Comparison of ENCODE assay signal across 8 mouse cellular contexts in genomic region chrX:136244574-136245229, GRCm38 (mm10). TPM values are rescaled to one million over a fixed set of nuclear protein-coding genes. Genes with fewer than 3 reads are reported as not detected.
A peak's percentile ranks its signal among the peaks of the same experiment; 100 is the strongest.
DNase-seq lines count a peak whose midpoint lies in the region; ATAC-seq and TF ChIP-seq lines count a peak whose summit lies in the region.

Gene Tceal9, plus strand, starts transcription at chrX:136245079.

- ATAC-seq in embryonic facial prominence, embryonic 14.5 days (ENCODE audit: low read depth) = peak; percentile 92
- ATAC-seq in limb, embryonic 14.5 days (ENCODE audit: low FRiP score, low read depth) = peak; percentile 94
- ATAC-seq in midbrain, postnatal 0 days (ENCODE audit: low FRiP score) = peak; percentile 92

- H3K4me2 ChIP-seq in embryonic facial prominence, embryonic 14.5 days (ENCODE audit: low read depth, low read length) = peak within 1 kb of the TSS; percentile 51
- peak within 1 kb of the TSS; percentile 42 for H3K4me2 ChIP-seq in limb, embryonic 14.5 days (replicated peaks; ENCODE audit: low read depth, low read length, severe bottlenecking)
- peak within 1 kb of the TSS; percentile 49 for H3K4me2 ChIP-seq in midbrain, postnatal 0 days (ENCODE audit: low read depth, low read length, poor library complexity, severe bottlenecking)

- H3K9ac ChIP-seq in embryonic facial prominence, embryonic 14.5 days (ENCODE audit: low read depth, low read length) = peak within 1 kb of the TSS; percentile 80
- peak within 1 kb of the TSS; percentile 71 for H3K9ac ChIP-seq in limb, embryonic 14.5 days (ENCODE audit: low read depth, low read length, severe bottlenecking)
- peak within 1 kb of the TSS; percentile 64 for H3K9ac ChIP-seq in midbrain, postnatal 0 days (replicated peaks; ENCODE audit: low read length, poor library complexity, severe bottlenecking)

- TF ChIP-seq POLR2A in limb, embryonic 14.5 days (IDR thresholded peaks at IDR 0.05; ENCODE audit: borderline replicate concordance, extremely low read depth, insufficient read depth, insufficient read length) = peak; percentile 91; the same call in 1 of the 2 replicates

- peak; percentile 82 for DNase-seq in 3134 (ENCODE audit: extremely low read depth, insufficient read length, low spot score)
- peak; percentile 23 to 33 for DNase-seq in adrenal gland, postnatal 4 days (ENCODE audit: low spot score in 2 of 2)
- peak; percentile 96 for DNase-seq in embryonic facial prominence, embryonic 14.5 days (ENCODE audit: low spot score)
- DNase-seq in heart, adult 8-10 months (ENCODE audit: low spot score) = peak; percentile 70
- DNase-seq in kidney, adult 9 months = peak; percentile 74
- peak; percentile 88 for DNase-seq in limb, embryonic 14.5 days (ENCODE audit: low spot score)
- peak; percentile 92 for DNase-seq in midbrain, postnatal 0 days (ENCODE audit: low spot score)
- peak; percentile 38 to 40 for DNase-seq in spleen, postnatal 14 days (ENCODE audit: low spot score in 2 of 2)

- peak within 1 kb of the TSS; percentile 89 for H3K27ac ChIP-seq in embryonic facial prominence, embryonic 14.5 days (replicated peaks; ENCODE audit: low read depth, low read length)
- H3K27ac ChIP-seq in limb, embryonic 14.5 days (replicated peaks; ENCODE audit: low read depth, low read length) = peak within 1 kb of the TSS; percentile 71
- peak within 1 kb of the TSS; percentile 73 for H3K27ac ChIP-seq in midbrain, postnatal 0 days (ENCODE audit: low read depth, low read length)

- TF ChIP-seq CTCF in midbrain, postnatal 0 days (IDR thresholded peaks at IDR 0.05) = no peak

- no peaks in the 10 kb centered on the region for H3K4me1 ChIP-seq in embryonic facial prominence, embryonic 14.5 days (ENCODE audit: control insufficient read depth, insufficient read depth, low read length)
- no peaks in the 10 kb centered on the region for H3K4me1 ChIP-seq in limb, embryonic 14.5 days (ENCODE audit: control insufficient read depth, insufficient read depth, low read length)
- H3K4me1 ChIP-seq in midbrain, postnatal 0 days (ENCODE audit: insufficient read depth, low read length) = no peaks in the 10 kb centered on the region

- H3K9me3 ChIP-seq in embryonic facial prominence, embryonic 14.5 days (ENCODE audit: control insufficient read depth, low read length) = no peaks in the 10 kb centered on the region
- H3K9me3 ChIP-seq in limb, embryonic 14.5 days (ENCODE audit: control insufficient read depth, low read length) = no peaks in the 10 kb centered on the region
- no peaks in the 10 kb centered on the region for H3K9me3 ChIP-seq in midbrain, postnatal 0 days (ENCODE audit: low read length)

- H3K36me3 ChIP-seq in embryonic facial prominence, embryonic 14.5 days (ENCODE audit: control insufficient read depth, insufficient read depth, low read length) = 0 out of 2 replicates have a peak, but pooled peaks cover 5% of the 10 kb centered on the region
- peaks cover 11% of the 10 kb centered on the region; the same call in 1 of the 2 replicates for H3K36me3 ChIP-seq in limb, embryonic 14.5 days (ENCODE audit: control insufficient read depth, insufficient read depth, low read length)
- no peaks in the 10 kb centered on the region for H3K36me3 ChIP-seq in midbrain, postnatal 0 days (ENCODE audit: insufficient read depth, low read length)

- H3K27me3 ChIP-seq in embryonic facial prominence, embryonic 14.5 days (replicated peaks; ENCODE audit: control insufficient read depth, insufficient read depth, low read length) = no peaks in the 10 kb centered on the region; the same call in 1 of the 2 replicates
- no peaks in the 10 kb centered on the region for H3K27me3 ChIP-seq in limb, embryonic 14.5 days (ENCODE audit: control insufficient read depth, insufficient read depth, low read length)
- H3K27me3 ChIP-seq in midbrain, postnatal 0 days (ENCODE audit: insufficient read depth, low read length) = no peaks in the 10 kb centered on the region

- 27% methylated on average over 20 of the region's 20 CpGs for WGBS in embryonic facial prominence, embryonic 14.5 days
- WGBS in limb, embryonic 14.5 days = 30% methylated on average over 20 of the region's 20 CpGs
- WGBS in midbrain, postnatal 0 days = 24% methylated on average over 20 of the region's 20 CpGs

- peak within 1 kb of the TSS; percentile 61 for H3K4me3 ChIP-seq in embryonic facial prominence, embryonic 14.5 days (ENCODE audit: low read depth, low read length)
- peak within 1 kb of the TSS; percentile 43 for H3K4me3 ChIP-seq in limb, embryonic 14.5 days (replicated peaks; ENCODE audit: low read length)
- H3K4me3 ChIP-seq in midbrain, postnatal 0 days (ENCODE audit: low read depth, low read length) = peak within 1 kb of the TSS; percentile 52

RNA-seq across cellular contexts. Expression of gene Tceal9, which starts in this region (rescaled TPM):
- total RNA-seq in adrenal gland, postnatal 4 days (2021) = 100 to 1,000 TPM; 489 to 570 TPM
- 553 and 556 TPM in 2 replicates for polyA plus RNA-seq in embryonic facial prominence, embryonic 14.5 days (2014; fragmentation: Nextera tagmentation; extraction: Ambion mirVana)
- total RNA-seq in heart, adult 8-10 months (2022) = 10 to 100 TPM; 14.8 to 24.2 (median 19.7) TPM
- 336 and 383 TPM in 2 replicates for polyA plus RNA-seq in limb, embryonic 14.5 days (2012; rRNA removed)
- 626 and 632 TPM in 2 replicates for polyA plus RNA-seq in limb, embryonic 14.5 days (2014; fragmentation: Nextera tagmentation; extraction: Ambion mirVana)
- 71.2 and 131 TPM in 2 replicates for total RNA-seq in midbrain, postnatal 0 days (2014; rRNA removed)
- 253 and 259 TPM in 2 replicates for polyA plus RNA-seq in midbrain, postnatal 0 days (2015; fragmentation: Nextera tagmentation; extraction: Ambion mirVana)

Comparison
In these comparisons a context has a peak if more than half of its experiments do, and no peak if none do; other contexts are left out.
1. Peak in every context shown above with its lines: DNase-seq, ATAC-seq, H3K4me3 ChIP-seq and H3K27ac ChIP-seq.
2. DNase-seq: peak in every context shown above with its lines; median percentile 96 in embryonic facial prominence, embryonic 14.5 days; 92 in midbrain, postnatal 0 days; 88 in limb, embryonic 14.5 days; 82 in 3134; 74 in kidney, adult 9 months; 70 in heart, adult 8-10 months; 39 in spleen, postnatal 14 days; 28 in adrenal gland, postnatal 4 days.